Mouse (Mus musculus): ENCODE data around the gene Fbrs. TPM values are rescaled to one million over a fixed set of nuclear protein-coding genes. Genes with fewer than 3 reads are reported as not detected.
A peak's percentile ranks its signal among the peaks of the same experiment; 100 is the strongest.
"Not testable (repeated sequence)": the region's sequence is repeated elsewhere in the genome, so short reads cannot be mapped to it uniquely, and the experiment has no call there.

Gene Fbrs
- total and polyA plus RNA-seq, 3 experiments: 54.8 to 90.7 (median 57.8) TPM

- DNase-seq: no peak
Measured at GRCm38 (mm10) chr7:127476336-127476735, 2.7 kb upstream of the Fbrs start.

- DNase-seq: no peak
Measured at GRCm38 (mm10) chr7:127476855-127477254, 2.1 kb upstream of the Fbrs start.

- peak; percentile 99 for DNase-seq
Measured at GRCm38 (mm10) chr7:127477687-127478634, 1.0 kb upstream of the Fbrs start.

- DNase-seq: peak; percentile 41
Measured at GRCm38 (mm10) chr7:127479318-127480225, 573 bp downstream of the Fbrs start.

- DNase-seq: no peak
Measured at GRCm38 (mm10) chr7:127480321-127480720, 1.3 kb downstream of the Fbrs start.

DNA sequence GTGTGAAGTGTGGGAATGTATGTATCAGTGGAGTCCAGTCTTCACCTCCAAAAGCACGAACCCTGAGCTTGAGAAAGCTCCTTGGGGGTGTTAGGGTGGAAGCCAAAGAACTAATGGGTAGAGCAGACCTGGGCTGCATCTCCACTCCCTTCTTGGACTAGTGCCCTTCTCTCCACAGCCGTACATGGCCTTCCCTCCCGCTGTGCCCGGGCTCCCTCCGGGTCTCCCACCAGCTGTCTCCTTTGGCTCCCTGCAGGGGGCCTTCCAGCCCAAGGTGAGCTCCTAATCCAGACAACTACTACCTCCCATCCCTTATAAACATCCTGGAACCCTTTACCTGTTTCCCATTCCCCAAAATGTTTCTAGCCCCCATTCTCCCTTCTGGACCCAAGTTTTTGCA lies 6.4 kb downstream of the Fbrs start:
- no peak for DNase-seq

GRCm38 (mm10) chr7:127488364-127488763 lies 9.4 kb downstream of the Fbrs start:
- not testable (repeated sequence) for DNase-seq

DNA sequence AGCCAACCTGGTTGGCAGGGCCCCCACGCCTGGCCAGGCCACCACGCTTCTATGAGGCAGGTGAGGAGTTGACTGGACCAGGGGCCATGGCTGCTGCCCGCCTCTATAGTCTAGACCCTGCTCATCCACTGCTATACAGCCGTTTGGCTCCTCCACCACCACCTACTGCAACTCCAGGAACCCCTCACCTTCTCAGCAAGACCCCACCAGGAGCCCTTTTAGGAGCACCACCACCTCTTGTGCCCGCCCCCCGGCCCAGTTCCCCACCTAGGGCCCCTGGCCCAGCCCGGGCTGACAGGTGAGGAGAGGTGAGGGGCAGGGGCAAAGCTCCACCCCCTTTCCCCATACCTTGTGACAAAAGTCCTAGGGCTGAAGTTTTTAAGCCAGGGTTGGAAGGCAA lies 11.0 kb downstream of the Fbrs start:
- no peak for DNase-seq

DNA sequence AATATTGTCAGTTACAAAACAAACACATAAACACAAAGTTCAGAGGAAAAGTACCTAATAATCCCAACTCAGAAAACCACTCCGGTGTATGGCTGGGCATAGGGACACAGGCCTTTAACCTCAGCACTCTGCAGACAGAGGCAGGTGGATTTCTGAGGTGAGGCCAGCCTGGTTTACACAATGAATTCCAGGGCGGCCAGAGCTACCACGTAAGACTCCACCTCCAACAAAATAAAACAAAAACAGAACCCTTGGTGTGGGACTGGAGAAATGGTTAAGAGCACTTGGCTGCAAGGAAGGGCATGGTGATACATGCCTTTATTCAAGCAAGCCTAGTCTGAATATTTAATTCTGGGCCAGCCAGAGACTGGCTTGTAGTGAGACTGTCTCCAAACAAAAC lies 12.8 kb downstream of the Fbrs start:
- DNase-seq: no peak

GRCm38 (mm10) chr7:127494648-127495047 lies 15.6 kb downstream of the Fbrs start:
- no peak for DNase-seq

DNA sequence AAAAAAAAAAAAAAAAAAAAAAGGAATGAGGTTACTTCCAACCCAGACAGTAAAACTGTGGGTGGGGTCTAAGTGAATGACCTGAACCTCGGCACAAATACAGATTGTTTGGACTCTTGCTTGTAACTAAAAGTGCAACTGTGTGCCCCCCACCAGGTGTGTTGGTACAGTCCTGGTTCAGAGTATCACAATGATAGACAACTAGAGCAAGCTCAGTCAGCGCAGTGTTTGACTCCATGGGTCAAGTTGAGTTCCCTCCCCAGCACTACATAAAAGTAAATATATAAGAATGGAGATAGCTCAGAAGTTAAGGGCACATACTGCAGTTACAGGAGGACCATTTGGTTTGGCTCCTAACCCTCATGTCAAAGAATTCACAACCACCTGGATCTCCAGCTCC lies 18.4 kb downstream of the Fbrs start:
- DNase-seq: no peak

DNA sequence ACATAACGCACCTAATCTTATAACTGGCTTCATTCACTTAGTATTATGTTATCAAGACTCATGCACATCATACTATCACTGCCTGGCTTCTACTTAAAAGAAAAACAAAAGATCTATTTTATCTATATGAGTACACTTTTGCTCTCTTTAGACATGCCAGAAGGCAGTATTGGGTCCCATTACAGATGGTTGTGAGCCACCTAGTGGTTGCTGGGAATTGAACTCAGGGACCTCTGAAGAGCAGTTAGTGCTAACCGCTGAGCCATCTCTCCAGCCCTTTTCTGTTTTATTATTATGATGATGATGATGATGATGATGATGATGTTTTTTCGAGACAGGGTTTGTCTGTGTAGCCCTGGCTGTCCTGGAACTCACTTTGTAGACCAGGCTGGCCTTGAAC lies 19.4 kb downstream of the Fbrs start:
- peak; percentile 47 for DNase-seq

DNA sequence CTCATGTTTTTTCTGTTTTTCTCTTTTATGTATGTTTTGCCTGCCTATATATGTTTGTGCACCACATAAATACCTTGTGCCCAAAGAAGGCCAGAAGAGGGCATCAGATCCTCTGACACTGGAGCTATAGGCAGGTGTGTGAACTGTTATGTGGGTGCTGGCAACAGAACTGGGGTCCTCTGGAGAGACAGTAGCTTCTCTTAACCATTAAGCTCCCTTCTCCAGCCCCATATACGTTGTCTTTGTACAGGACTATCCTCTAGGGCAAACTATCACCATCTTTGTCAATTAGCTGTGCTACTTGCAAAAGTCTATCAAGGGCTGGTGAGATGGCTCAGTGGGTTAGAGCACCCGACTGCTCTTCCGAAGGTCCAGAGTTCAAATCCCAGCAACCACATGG lies 29.3 kb downstream of the Fbrs start:
- no peak for DNase-seq

DNA sequence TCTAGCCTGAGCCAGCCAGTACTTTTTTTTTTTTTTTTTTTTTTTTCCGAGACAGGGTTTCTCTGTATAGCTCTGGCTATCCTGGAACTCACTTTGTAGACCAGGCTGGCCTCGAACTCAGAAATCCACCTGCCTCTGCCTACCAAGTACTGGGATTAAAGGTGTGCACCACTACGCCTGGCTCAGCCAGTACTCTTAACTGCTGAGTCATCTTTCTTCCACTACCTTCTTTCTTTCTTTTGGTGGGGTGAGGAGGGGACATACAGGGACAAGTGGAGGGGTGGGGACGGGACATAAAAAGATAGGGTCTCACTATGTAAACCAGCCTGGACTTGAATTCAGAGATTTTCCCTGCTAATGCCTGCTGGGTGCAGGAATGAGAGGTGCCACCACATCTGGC lies 30.8 kb downstream of the Fbrs start:
- not testable (repeated sequence) for DNase-seq

GRCm38 (mm10) chr7:127511241-127511640 lies 32.2 kb downstream of the Fbrs start:
- peak; percentile 27 for DNase-seq

DNA sequence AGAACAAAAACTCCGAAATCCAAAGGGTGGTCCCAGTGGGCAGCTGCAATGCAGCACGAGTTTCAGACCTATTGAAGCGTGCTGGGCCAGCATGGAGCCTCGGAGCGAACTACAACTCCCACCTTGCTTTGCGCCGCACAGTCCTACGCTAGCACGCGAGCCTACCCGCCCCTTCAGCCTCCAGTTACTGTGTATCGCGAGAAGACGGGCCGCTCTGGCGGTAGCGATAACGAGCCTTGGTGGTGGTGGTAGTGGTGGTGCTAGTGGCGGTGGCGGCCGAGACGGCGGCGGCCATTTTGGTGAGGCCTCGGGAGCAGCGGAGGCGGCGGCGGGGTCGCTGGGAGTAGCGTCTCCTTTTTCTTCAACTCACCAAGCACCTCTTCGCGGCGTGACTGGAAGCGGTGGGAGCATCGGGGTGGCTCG lies 32.8 kb downstream of the Fbrs start, which contains the start of gene Srcap:
Gene Srcap (plus strand): TSS at position 176 of the 423 bp plus-strand sequence.
- peak; percentile 96 for DNase-seq

GRCm38 (mm10) chr7:127512231-127513015 lies 33.4 kb downstream of the Fbrs start:
- DNase-seq: peak; percentile 94

GRCm38 (mm10) chr7:127513016-127513390 lies 34.0 kb downstream of the Fbrs start:
- no peak for DNase-seq

DNA sequence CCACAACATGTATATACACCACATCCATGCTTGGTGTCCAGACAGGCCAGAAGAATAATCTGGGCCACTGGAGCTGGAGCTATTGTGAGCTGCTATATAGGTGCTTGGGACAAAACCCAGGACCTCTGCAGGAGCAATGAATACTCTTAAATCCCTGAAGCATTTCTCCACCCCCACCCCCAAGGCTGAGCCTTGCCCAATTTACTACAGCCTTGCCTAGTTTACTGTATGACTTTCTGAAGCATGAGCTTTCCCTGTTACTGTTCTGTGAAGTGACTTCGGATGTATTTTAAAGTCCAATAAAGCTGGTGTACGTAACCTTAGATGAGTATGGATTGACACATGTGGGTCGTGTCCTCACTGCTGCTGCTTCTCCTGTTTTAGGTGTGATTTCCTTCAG lies 34.8 kb downstream of the Fbrs start:
- DNase-seq: peak; percentile 35

DNA sequence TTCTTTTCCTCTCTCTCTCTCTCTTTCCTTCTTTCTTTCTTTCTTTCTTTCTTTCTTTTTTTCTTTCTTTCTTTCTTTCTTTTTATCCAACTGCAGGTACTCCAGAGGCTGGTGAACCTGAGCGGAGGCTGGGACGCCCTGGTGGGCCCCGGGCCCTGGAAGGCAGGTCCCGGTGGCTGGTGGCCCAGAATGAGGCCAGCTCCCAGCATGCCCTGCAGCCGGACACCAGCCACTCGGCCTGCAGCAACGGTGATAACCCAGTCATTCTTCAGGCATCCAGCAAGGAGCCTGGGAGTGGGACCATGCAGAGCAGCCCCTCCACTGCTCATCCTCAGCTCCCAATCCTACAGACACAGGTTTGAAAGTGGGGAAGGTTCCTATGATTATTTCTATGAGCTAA lies 36.8 kb downstream of the Fbrs start:
- DNase-seq: peak; percentile 9

- no peak for DNase-seq
Measured at GRCm38 (mm10) chr7:127516344-127516743, 37.3 kb downstream of the Fbrs start.

DNA sequence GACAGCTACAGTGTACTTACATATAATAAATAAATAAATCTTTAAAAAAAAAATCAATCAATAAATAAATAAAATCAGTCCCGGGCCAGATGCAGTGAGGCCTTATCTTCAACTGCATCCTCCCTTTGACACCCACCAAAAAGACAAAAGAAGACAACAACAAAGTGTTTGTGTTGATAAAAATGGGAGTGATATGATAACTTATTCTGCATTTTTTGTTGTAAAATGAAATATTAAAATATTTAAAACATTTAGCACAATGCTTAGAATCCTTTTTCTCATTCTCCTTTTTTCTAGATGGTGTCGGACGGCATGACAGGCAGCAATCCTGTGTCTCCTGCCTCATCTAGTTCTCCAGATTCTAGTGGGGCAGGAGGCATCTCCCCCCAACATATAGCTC lies 40.3 kb downstream of the Fbrs start, which contains the start of gene Gm42715:
Gene Gm42715 (plus strand): TSS at position 301 of the 400 bp plus-strand sequence.
- DNase-seq: no peak
